Mouse (Mus musculus) gastrocnemius, postnatal 14 days (tissue): Measurements from ENCODE around the gene Zfp385b. TPM values are rescaled to one million over a fixed set of nuclear protein-coding genes. Genes with fewer than 3 reads are reported as not detected.
A peak's percentile ranks its signal among the peaks of the same experiment; 100 is the strongest.

Source experiments
- DNase-seq: peaks from one replicate; pipeline ENCODE4 v3.0.0; 2021; ENCODE audit warnings: mixed read lengths
- intact Hi-C: fragments of 180-260 bp; cut with DNase I; formaldehyde crosslinking; loops from one replicate; pipeline ENCODE4 v1.15.1; 2025; ENCODE audit warnings: low total_unique reads
- total RNA-seq, 2 experiments: library from RNA; stranded (reverse); gene quantifications; 2 replicates each; pipeline ENCODE4 v1.2.3; 2021

Gene Zfp385b
- total RNA-seq, 2 experiments from 2014 or later = 3.7 to 4.4 TPM

DNA sequence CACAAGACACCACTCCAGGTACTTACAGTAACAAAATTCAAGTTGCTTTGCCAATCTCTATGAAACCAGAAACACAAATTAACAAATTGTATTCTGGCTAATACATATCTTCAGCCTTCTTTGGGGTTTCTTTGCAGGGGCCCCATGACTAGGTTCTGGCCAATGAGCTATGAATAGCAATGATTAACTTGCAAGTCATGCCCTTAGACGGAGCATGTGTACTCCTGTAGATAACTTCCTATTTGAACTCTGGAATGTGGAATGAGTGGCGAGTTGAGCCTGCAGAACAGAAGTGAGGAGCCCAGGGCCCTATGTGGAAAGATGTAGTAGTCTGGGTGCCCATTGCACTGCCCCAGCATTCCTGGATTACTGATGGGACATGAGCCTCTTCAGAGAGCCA, 276.8 kb downstream of the Zfp385b start:
- DNase-seq = no peak
- intact Hi-C loops = no loop called here

DNA sequence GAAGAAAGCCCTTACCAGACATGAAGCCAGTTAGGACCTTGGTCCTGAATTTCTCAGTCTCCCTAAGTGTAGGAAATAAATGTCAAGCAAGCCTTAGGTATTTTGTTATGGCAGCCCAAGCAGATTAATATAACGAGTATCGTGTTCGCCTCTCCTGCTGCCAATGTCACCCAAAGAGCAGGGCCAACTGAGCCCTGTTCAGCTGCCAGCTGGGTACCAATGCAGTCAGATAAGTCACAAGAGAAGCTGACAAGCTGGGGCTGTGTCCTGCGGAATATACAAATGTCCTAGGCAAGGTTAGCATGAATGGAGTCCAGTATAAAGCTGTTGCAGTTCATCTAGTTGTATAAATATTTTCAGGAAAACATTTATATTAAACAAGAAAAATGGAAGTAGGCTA, 277.8 kb downstream of the Zfp385b start:
- intact Hi-C loops = no loop called here
- DNase-seq = peak; percentile 37

- intact Hi-C loops = no loop called here
- no peak for DNase-seq
These were observed 278.6 kb downstream of the Zfp385b start for GRCm38 (mm10) chr2:77540860-77541259.

- intact Hi-C loops = no loop called here
- no peak for DNase-seq
These were observed 282.9 kb downstream of the Zfp385b start for GRCm38 (mm10) chr2:77536556-77536955.

DNA sequence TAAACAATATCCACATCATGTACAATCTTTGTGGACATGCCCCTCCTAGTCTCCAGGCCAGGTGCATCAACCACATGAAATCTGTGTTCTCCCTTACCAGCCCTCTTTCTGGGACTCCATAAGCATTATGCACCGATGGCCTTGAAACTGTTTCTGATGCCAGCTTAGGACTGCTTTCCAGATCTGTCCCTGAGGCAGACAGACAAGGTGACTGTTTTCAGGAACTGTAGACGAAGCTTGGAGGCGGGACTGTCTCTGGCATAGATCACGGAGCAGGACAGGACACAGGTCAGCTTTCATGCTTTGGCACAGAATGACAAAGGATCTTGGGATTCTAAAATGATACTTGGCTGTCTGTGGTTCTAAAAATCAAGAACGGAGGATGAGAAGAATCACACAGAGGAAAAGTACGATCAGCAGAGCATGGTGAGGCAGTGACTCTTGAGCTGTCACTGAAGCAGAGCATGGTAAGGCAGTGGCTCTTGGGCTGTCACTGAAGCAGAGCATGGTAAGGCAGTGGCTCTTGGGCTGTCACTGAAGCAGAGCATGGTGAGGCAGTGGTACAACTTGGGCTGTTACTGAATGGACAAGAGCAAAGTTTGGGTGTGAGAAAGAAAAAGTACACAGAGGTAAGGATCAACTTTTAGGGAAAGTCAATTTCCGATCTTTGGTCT, 291.2 kb downstream of the Zfp385b start:
- intact Hi-C loops = no loop called here
- DNase-seq = no peak

- intact Hi-C loops = no loop called here
- DNase-seq = no peak
These were observed 291.8 kb downstream of the Zfp385b start for GRCm38 (mm10) chr2:77527616-77528015.

- intact Hi-C loops = no loop called here
- DNase-seq = no peak
These were observed 292.6 kb downstream of the Zfp385b start for GRCm38 (mm10) chr2:77526803-77527202.

GRCm38 (mm10) chr2:77526301-77526700, 293.1 kb downstream of the Zfp385b start:
- intact Hi-C loops = no loop called here
- DNase-seq = no peak

- intact Hi-C loops = no loop called here
- DNase-seq = no peak
These were observed 297.2 kb downstream of the Zfp385b start for GRCm38 (mm10) chr2:77522223-77522622.

DNA sequence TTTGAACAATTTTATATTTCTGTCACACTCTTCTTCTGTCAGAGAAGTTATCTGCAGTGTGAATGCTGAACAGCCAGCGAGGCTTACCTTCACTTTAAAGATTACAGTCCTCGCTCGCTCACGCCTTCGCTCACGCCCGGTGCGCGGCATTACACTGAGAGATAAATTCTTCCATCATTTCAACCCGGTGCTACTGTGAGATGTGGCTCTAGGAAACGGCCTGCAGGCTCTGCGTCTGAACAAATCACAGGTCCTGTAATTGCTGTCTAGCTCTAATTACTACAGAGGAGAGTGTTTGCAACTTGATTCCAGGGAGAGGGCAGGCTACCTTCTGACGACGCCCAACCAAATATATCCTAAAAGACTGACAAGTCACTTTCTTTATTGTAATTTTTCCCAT, 300.1 kb downstream of the Zfp385b start:
- no peak for DNase-seq
- intact Hi-C loops = no loop called here

- no peak for DNase-seq
- intact Hi-C loops = no loop called here
These were observed 300.7 kb downstream of the Zfp385b start for GRCm38 (mm10) chr2:77518693-77519092.

GRCm38 (mm10) chr2:77516606-77517005, 302.8 kb downstream of the Zfp385b start:
- intact Hi-C loops = no loop called here
- DNase-seq = no peak

DNA sequence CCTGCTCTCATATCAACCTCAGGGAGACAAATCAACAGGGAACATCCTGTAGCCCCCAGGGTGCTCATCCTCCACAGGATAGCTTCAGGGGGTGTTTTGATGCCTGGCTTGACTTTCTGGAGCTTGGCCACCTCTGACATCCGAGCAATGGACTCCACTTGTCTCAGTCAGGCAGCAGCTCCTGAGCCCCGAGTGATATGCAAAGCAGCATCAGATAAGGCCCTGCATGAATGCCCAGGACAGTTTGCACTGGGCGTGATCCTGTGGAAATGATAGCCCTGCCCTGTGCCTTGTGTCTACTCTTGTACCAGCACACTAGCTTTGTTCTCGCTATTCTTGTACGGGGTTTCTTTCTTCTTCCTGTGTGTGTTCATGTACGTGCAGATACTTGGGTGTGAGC, 303.8 kb downstream of the Zfp385b start:
- no peak for DNase-seq
- intact Hi-C loops = no loop called here

GRCm38 (mm10) chr2:77515011-77515410, 304.4 kb downstream of the Zfp385b start:
- no peak for DNase-seq
- intact Hi-C loops = no loop called here

- intact Hi-C loops = no loop called here
- no peak for DNase-seq
These were observed 305.0 kb downstream of the Zfp385b start for GRCm38 (mm10) chr2:77514476-77514875.

DNA sequence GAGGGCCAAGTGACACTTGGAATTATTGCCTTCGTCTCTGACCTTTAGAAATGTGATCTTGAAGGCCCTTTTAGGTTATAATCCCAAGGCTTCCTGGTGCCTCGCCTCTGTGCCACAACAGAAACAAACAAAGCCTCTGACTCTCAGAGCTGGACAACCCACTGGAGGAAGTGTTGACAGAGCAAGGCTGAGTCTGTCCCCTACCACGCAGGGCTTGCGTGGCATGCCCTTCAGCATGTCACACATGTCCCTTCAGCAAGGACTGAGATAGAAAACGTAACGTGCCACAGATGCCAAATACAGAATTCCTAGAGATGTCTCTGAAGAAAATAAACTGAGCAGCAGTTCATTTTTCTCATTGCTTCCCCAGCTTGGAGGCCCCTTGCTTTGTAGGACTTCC, 310.7 kb downstream of the Zfp385b start:
- intact Hi-C loops = no loop called here
- DNase-seq = no peak

DNA sequence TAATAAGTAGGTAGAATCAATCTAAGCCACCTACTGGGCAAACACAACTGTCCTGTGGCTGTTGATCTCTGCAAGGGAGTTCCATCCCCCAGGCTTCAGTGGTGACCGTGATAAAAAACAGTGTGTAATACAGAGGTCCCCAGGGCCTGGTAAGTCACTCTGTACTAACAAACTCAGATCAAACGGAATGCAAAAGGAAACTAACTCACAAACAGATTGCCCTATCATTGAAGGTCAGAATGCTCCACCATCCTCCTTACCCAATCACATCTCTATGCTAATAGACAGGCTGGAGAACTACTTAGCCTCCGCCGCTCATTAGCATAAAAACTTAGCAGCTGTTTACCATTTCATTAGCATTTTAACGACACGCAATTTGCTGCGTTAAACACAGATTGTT, 313.1 kb downstream of the Zfp385b start:
- intact Hi-C loops = no loop called here
- DNase-seq = no peak

DNA sequence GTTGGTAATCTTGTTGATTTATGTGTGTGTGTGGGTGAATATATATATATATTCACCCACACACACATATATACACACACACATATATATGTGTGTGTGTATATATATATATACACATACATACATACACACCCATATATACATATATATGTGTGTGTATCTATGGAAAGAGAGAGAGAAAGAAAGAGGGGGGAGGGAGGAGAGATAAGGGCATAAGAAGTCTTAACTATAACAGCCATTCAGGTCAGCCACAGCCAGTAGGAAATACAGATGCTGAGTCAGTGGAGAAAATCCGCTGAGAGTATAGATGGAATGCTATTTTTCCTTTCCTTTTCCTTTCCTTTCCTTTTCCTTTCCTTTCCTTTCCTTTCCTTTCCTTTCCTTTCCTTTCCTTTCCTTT, 313.8 kb downstream of the Zfp385b start:
- intact Hi-C loops = no loop called here

DNA sequence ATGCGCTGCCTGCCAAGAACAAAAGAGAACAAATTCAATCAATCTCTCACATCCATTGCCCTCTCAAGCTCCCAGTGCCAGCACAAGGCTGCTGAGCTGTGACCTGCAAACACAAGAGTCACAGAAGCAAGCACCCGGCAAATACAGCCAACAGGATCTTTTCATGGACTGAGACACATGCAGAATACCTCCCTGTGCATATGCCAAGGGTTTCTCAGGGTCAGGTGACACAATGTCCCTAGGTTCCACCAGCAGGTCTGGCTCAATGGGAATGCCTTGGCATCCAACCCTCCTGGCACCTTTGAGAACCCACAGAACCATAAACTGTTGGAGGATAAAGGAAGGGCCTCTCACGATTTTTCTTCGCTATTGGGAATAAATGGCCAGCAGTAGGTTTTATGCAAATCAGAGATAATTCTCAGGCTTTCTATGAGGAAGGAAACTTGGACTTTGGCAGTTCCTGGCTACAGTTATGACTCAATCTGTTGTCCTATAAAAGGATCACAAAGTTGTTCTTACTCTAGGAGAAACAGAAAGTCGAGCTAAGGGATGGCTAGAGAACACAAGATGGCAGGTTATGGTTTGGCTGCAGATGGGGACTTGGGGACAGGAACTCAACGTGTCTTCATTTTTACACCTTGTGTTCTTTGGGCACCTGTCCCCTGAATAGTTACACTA, 315.6 kb downstream of the Zfp385b start:
- no peak for DNase-seq
- intact Hi-C loops = no loop called here

More for the DNA sequence above, 313.8 kb downstream of the Zfp385b start:
- DNase-seq = no peak

DNA sequence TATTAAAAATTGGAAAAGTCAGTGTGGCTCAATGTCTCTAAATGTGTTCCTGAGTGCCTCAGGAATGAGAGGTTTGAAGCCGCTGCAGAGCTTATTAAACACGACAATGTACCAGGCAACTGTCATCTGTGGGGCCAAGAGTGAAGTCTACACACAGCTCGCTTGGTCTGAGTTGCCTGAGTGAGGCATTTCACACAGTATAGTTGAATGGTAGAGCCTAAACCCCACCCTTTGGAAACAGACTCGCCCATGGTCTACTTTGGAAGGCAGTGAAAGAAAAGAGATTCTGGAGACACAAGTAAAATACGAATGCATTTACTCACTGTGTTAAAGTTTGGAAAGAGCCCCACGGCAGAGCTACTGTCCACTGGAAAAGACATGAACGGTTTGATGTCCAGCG, 316.2 kb downstream of the Zfp385b start:
- intact Hi-C loops = no loop called here
- no peak for DNase-seq

GRCm38 (mm10) chr2:77502458-77502857, 317.0 kb downstream of the Zfp385b start:
- no peak for DNase-seq
- intact Hi-C loops = no loop called here
